Comparison of ENCODE assay signal across 26 mouse cellular contexts in genomic region chr6:91655874-91656433, GRCm38 (mm10). TPM values are rescaled to one million over a fixed set of nuclear protein-coding genes. Genes with fewer than 3 reads are reported as not detected.
DNase-seq lines count a peak whose midpoint lies in the region; ATAC-seq and TF ChIP-seq lines count a peak whose summit lies in the region.
"Had no signal": no experiment of that assay in that cellular context is flagged by ENCODE, and none has a peak within 500 bp of the region (broad histone marks: within the 10 kb centered on the region; RNA-seq: fewer than 3 reads in every experiment).

No protein-coding gene starts in this region.

- no peak for TF ChIP-seq CTCF in heart, adult 2 months (IDR thresholded peaks at IDR 0.05)
- no peak for TF ChIP-seq CTCF in brain, embryonic 14.5 days (IDR thresholded peaks at IDR 0.05; ENCODE audit: borderline replicate concordance, extremely low read depth, insufficient read depth, insufficient read length)

- no peak overlapping the region for H3K27ac ChIP-seq in heart, adult 2 months
- H3K27ac ChIP-seq in heart, embryonic 15.5 days = 0 out of 2 replicates have a peak overlapping the region, but pooled peaks have one; percentile 8
- H3K27ac ChIP-seq: hindbrain, embryonic 15.5 days; layer of hippocampus, adult 2 months; limb, embryonic 10.5 days; liver, embryonic 15.5 days; lung, embryonic 15.5 days; midbrain, embryonic 12.5 days; neural tube, embryonic 12.5 days; stomach, embryonic 15.5 days had no signal

- no peaks in the 10 kb centered on the region for H3K27me3 ChIP-seq in heart, adult 2 months (ENCODE audit: control insufficient read depth, insufficient read depth, low read length)
- H3K27me3 ChIP-seq in heart, embryonic 15.5 days = peaks cover 13% of the 10 kb centered on the region
- H3K27me3 ChIP-seq: hindbrain, embryonic 15.5 days; liver, embryonic 15.5 days; lung, embryonic 15.5 days; midbrain, embryonic 12.5 days; neural tube, embryonic 12.5 days; stomach, embryonic 15.5 days had no signal

- no peak for TF ChIP-seq POLR2A in heart, adult 2 months (IDR thresholded peaks at IDR 0.05; ENCODE audit: insufficient read depth, low read depth, low read length)
- TF ChIP-seq POLR2A in brain, embryonic 14.5 days (IDR thresholded peaks at IDR 0.05; ENCODE audit: borderline replicate concordance, extremely low read depth, insufficient read depth, insufficient read length, poor library complexity, severe bottlenecking) = no peak

- ATAC-seq in heart, embryonic 15.5 days (replicated peaks; ENCODE audit: insufficient number of reproducible peaks, insufficient read depth, low FRiP score, low read depth) = no peak; the same call in 1 of the 2 replicates
- ATAC-seq: forebrain, postnatal 0 days had no signal

- no peaks in the 10 kb centered on the region for H3K9me3 ChIP-seq in heart, embryonic 15.5 days (replicated peaks)
- H3K9me3 ChIP-seq: hindbrain, embryonic 15.5 days; limb, embryonic 10.5 days; liver, embryonic 15.5 days; lung, embryonic 15.5 days; midbrain, embryonic 12.5 days; neural tube, embryonic 12.5 days; stomach, embryonic 15.5 days had no signal

- intact Hi-C loops in heart, adult 2 months (cut with DNase I) = no loop called here
- intact Hi-C loops in heart, postnatal 36 days (cut with DNase I) = no loop called here

- H3K9ac ChIP-seq in heart, adult 2 months (ENCODE audit: low read depth, low read length) = no peak overlapping the region
- H3K9ac ChIP-seq in heart, embryonic 15.5 days = no peak overlapping the region
- H3K9ac ChIP-seq: forebrain, postnatal 0 days; hindbrain, embryonic 15.5 days; liver, embryonic 15.5 days; lung, embryonic 15.5 days; midbrain, embryonic 12.5 days; neural tube, embryonic 12.5 days; stomach, embryonic 15.5 days had no signal

- H3K4me1 ChIP-seq in heart, adult 2 months (ENCODE audit: control insufficient read depth, insufficient read depth, low read length) = peaks cover 4% of the 10 kb centered on the region
- peaks cover 35% of the 10 kb centered on the region for H3K4me1 ChIP-seq in heart, embryonic 15.5 days (replicated peaks)
- H3K4me1 ChIP-seq: hindbrain, embryonic 15.5 days; lung, embryonic 15.5 days; midbrain, embryonic 12.5 days had no signal

- H3K36me3 ChIP-seq in heart, adult 2 months (ENCODE audit: control insufficient read depth, insufficient read depth, low read length) = no peaks in the 10 kb centered on the region
- no peaks in the 10 kb centered on the region for H3K36me3 ChIP-seq in heart, embryonic 15.5 days
- H3K36me3 ChIP-seq: hindbrain, embryonic 15.5 days; limb, embryonic 10.5 days; liver, embryonic 15.5 days; lung, embryonic 15.5 days; midbrain, embryonic 12.5 days; neural tube, embryonic 12.5 days; stomach, embryonic 15.5 days had no signal

- no peak overlapping the region for H3K4me2 ChIP-seq in heart, embryonic 15.5 days
- H3K4me2 ChIP-seq: hindbrain, embryonic 15.5 days; liver, embryonic 15.5 days; lung, embryonic 15.5 days; midbrain, embryonic 12.5 days; neural tube, embryonic 12.5 days; stomach, embryonic 15.5 days had no signal

- peak; percentile 68; the same call in 1 of the 2 replicates for TF ChIP-seq EP300 in heart, adult 2 months (IDR thresholded peaks at IDR 0.05; ENCODE audit: insufficient read depth, low read depth, low read length)

- no peaks in the 10 kb centered on the region for H3K79me2 ChIP-seq in heart, adult 2 months (replicated peaks; ENCODE audit: control insufficient read depth, insufficient read depth, low read length)

- 79% methylated on average over 6 of the region's 6 CpGs for WGBS in heart, adult 2 months
- 54% methylated on average over 6 of the region's 6 CpGs for WGBS in heart, embryonic 15.5 days

- H3K4me3 ChIP-seq in heart, adult 2 months = no peak overlapping the region
- no peak overlapping the region for H3K4me3 ChIP-seq in heart, embryonic 15.5 days
- H3K4me3 ChIP-seq: hindbrain, embryonic 15.5 days; layer of hippocampus, adult 2 months; limb, embryonic 10.5 days; liver, embryonic 15.5 days; lung, embryonic 15.5 days; midbrain, embryonic 12.5 days; neural tube, embryonic 12.5 days; stomach, embryonic 15.5 days had no signal

- peak in 1 of 2 experiments; percentile 21 for DNase-seq in heart, adult 2 months
- no peak for DNase-seq in heart, postnatal 36 days
- peak; percentile 22 for DNase-seq in lung, postnatal 10 days
- DNase-seq in lung, postnatal 4 days = no peak
- peak; percentile 40 for DNase-seq in brain, embryonic 14.5 days (ENCODE audit: low read depth)
- DNase-seq in spleen, postnatal 36 days (ENCODE audit: low spot score in 2 of 2) = no peak
- no peak for DNase-seq in layer of hippocampus, adult 11-12 months (ENCODE audit: low spot score)
- DNase-seq: adrenal gland, postnatal 10 days; cerebellum, adult 9-10 months; forebrain, postnatal 0 days; gastrocnemius, postnatal 14 days; kidney, adult 8-10 months; kidney, postnatal 14 days; liver; right cerebral cortex, postnatal 4 days; thymus, adult 2 months; thymus, postnatal 4 days had no signal

RNA-seq across cellular contexts. Expression of gene Slc6a6, which starts 27.9 kb away (rescaled TPM):
- total RNA-seq in heart, adult 2 months (2021) = 10 to 100 TPM; 56.4 to 96.9 TPM
- polyA plus RNA-seq in heart, adult 2 months (2012; rRNA removed) = 86.2 and 118 TPM in 2 replicates
- 100 to 1,000 TPM; 101 to 102 TPM for total RNA-seq in heart, postnatal 36 days (2021)
- polyA plus RNA-seq in brain, embryonic 14.5 days (2012; rRNA removed) = 67.2 and 96.3 TPM in 2 replicates
- 72.5 and 74.9 TPM in 2 replicates for polyA plus RNA-seq in heart, embryonic 15.5 days (2015; fragmentation: Nextera tagmentation; extraction: Ambion mirVana)

Comparison
In these comparisons a context has a peak if more than half of its experiments do, and no peak if none do; other contexts are left out.
1. DNase-seq: peak in lung, postnatal 10 days (single experiment) and brain, embryonic 14.5 days (single experiment); none in heart, postnatal 36 days (0 of 2), lung, postnatal 4 days (0 of 2), spleen, postnatal 36 days (0 of 2) and layer of hippocampus, adult 11-12 months (single experiment).